Mouse (Mus musculus) urinary bladder, postnatal 10 days (tissue): ENCODE data around the gene Calcrl.

ENCODE experiments used
- DNase-seq: peaks from one replicate; pipeline ENCODE4 v3.0.0; 2022; ENCODE audit warnings: low spot score

Calcrl gene

GRCm38 (mm10) chr2:84425138-84425537, at the start of gene Calcrl:
Gene Calcrl, minus strand, starts transcription at chr2:84425411.
- DNase-seq = no peak

GRCm38 (mm10) chr2:84474651-84475050, 49.4 kb upstream of the Calcrl start:
- no peak for DNase-seq

- DNase-seq = no peak
Measured at GRCm38 (mm10) chr2:84473941-84474530, 48.8 kb upstream of the Calcrl start.

- DNase-seq = no peak
Measured at GRCm38 (mm10) chr2:84467391-84467790, 42.2 kb upstream of the Calcrl start.

GRCm38 (mm10) chr2:84464956-84465355, 39.7 kb upstream of the Calcrl start:
- no peak for DNase-seq

- no peak for DNase-seq
Measured at GRCm38 (mm10) chr2:84462411-84462810, 37.2 kb upstream of the Calcrl start.

- no peak for DNase-seq
Measured at GRCm38 (mm10) chr2:84459651-84460177, 34.5 kb upstream of the Calcrl start.

- no peak for DNase-seq
Measured at GRCm38 (mm10) chr2:84457221-84457620, 32.0 kb upstream of the Calcrl start.

- no peak for DNase-seq
Measured at GRCm38 (mm10) chr2:84455236-84455799, 30.1 kb upstream of the Calcrl start.

- DNase-seq = no peak
Measured at GRCm38 (mm10) chr2:84454551-84455235, 29.5 kb upstream of the Calcrl start.

- no peak for DNase-seq
Measured at GRCm38 (mm10) chr2:84454051-84454450, 28.8 kb upstream of the Calcrl start.

- no peak for DNase-seq
Measured at GRCm38 (mm10) chr2:84445499-84445898, 20.3 kb upstream of the Calcrl start.

- no peak for DNase-seq
Measured at GRCm38 (mm10) chr2:84441940-84442339, 16.7 kb upstream of the Calcrl start.

- no peak for DNase-seq
Measured at GRCm38 (mm10) chr2:84429724-84430123, 4.5 kb upstream of the Calcrl start.

GRCm38 (mm10) chr2:84428836-84429235, 3.6 kb upstream of the Calcrl start:
- no peak for DNase-seq

GRCm38 (mm10) chr2:84426531-84426930, 1.3 kb upstream of the Calcrl start:
- no peak for DNase-seq

GRCm38 (mm10) chr2:84416501-84416900, 8.7 kb downstream of the Calcrl start:
- DNase-seq = no peak

- DNase-seq = no peak
Measured at GRCm38 (mm10) chr2:84409796-84410592, 15.2 kb downstream of the Calcrl start.

- no peak for DNase-seq
Measured at GRCm38 (mm10) chr2:84404834-84405233, 20.4 kb downstream of the Calcrl start.

- DNase-seq = no peak
Measured at GRCm38 (mm10) chr2:84402713-84403112, 22.5 kb downstream of the Calcrl start.

- DNase-seq = no peak
Measured at GRCm38 (mm10) chr2:84396557-84396956, 28.7 kb downstream of the Calcrl start.

GRCm38 (mm10) chr2:84393236-84393635, 32.0 kb downstream of the Calcrl start:
- DNase-seq = no peak
